Mouse (Mus musculus): Measurements from ENCODE around the gene Crhr1. TPM values are rescaled to one million over a fixed set of nuclear protein-coding genes. Genes with fewer than 3 reads are reported as not detected.

Crhr1 gene
- not detected in 4 replicates for total RNA-seq (2023)

DNA sequence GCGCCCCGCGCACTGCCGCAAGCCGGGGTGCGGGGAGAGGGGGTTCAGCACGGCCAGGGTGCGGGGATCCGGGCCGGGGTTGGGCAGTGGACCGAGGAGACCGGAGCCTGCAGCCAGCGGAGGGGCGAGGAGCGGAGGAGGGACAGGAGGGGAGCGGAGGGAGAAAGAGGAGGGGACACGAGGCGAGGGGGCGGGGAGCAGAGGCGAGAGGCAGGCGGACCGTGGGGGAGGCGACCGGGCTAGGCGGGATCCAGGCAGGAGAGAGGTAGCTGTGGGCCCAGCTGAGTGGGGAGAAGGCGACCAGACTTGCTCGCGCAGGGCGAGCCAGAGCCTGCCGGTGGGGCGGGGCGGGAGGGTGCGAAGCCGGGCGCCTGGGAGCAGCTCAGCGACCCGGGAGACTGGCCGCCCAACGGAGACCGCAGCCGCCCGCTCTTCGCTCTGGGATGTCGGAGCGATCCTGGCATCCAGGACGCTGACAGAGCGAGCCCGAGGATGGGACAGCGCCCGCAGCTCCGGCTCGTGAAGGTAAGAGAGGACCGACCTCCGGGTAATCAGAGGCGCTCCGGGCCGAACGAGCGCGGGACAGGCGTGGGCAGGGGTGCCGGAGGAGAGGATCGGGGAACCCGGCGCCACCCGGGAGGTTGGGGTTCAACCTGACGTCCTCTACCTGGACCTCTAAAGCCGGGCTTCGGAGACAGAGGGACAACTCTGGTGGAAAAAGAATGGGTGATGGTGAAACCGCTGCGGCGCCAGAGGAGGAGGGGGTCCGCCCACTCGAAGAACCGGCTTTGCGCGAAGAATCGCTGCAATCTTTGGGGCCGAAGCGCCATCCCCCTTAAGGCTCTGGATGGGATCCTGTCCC, at the start of gene Crhr1:
TSS of gene Crhr1 (plus strand) at position 276 of the 862 bp plus-strand sequence.

GRCm38 (mm10) chr11:104186135-104186836, 53.6 kb downstream of the Crhr1 start, which contains the start of gene Sppl2c:
Gene Sppl2c (plus strand): TSS chr11:104186327.

Other genes starting within 250 kb of the Crhr1 start
- gene Nsf, start 178.8 kb upstream of the Crhr1 start, total RNA-seq (2023), result 147 to 170 TPM (median 158 TPM) in 4 replicates
- gene Arf2, start 166.1 kb upstream of the Crhr1 start, total RNA-seq (2023), result 34.6 to 43.8 TPM (median 36.1 TPM) in 4 replicates
- not detected in 4 replicates for gene Sppl2c, start 53.5 kb downstream of the Crhr1 start, total RNA-seq (2023)
- not detected in 4 replicates for gene Mapt, start 98.5 kb downstream of the Crhr1 start, total RNA-seq (2023)